Mouse (Mus musculus): ENCODE measurements around the gene Wrap53.

Wrap53 gene

GRCm38 (mm10) chr11:69603516-69603915 is 23.5 kb upstream of the Wrap53 start:
- DNase-seq (ENCODE audit: extremely low spot score, low spot score): no peak

GRCm38 (mm10) chr11:69601768-69602167 is 21.7 kb upstream of the Wrap53 start:
- no peak for DNase-seq (ENCODE audit: extremely low spot score, low spot score)

GRCm38 (mm10) chr11:69600098-69600497 is 20.0 kb upstream of the Wrap53 start:
- peak; percentile 50 for DNase-seq (ENCODE audit: extremely low spot score, low spot score)

GRCm38 (mm10) chr11:69599436-69599835 is 19.4 kb upstream of the Wrap53 start:
- DNase-seq (ENCODE audit: extremely low spot score, low spot score): no peak

- no peak for DNase-seq (ENCODE audit: extremely low spot score, low spot score)
Measured at GRCm38 (mm10) chr11:69594853-69595252, 14.8 kb upstream of the Wrap53 start.

GRCm38 (mm10) chr11:69592799-69593198 is 12.7 kb upstream of the Wrap53 start:
- DNase-seq (ENCODE audit: extremely low spot score, low spot score): no peak

GRCm38 (mm10) chr11:69591899-69592637 is 12.0 kb upstream of the Wrap53 start:
- no peak for DNase-seq (ENCODE audit: extremely low spot score, low spot score)

- DNase-seq (ENCODE audit: extremely low spot score, low spot score): no peak
Measured at GRCm38 (mm10) chr11:69591424-69591823, 11.4 kb upstream of the Wrap53 start.

- DNase-seq (ENCODE audit: extremely low spot score, low spot score): no peak
Measured at GRCm38 (mm10) chr11:69590622-69591021, 10.6 kb upstream of the Wrap53 start.

- no peak for DNase-seq (ENCODE audit: extremely low spot score, low spot score)
Measured at GRCm38 (mm10) chr11:69589207-69589834, 9.3 kb upstream of the Wrap53 start.

GRCm38 (mm10) chr11:69585718-69586325 is 5.8 kb upstream of the Wrap53 start:
- no peak for DNase-seq (ENCODE audit: extremely low spot score, low spot score)

GRCm38 (mm10) chr11:69584937-69585336 is 4.9 kb upstream of the Wrap53 start:
- DNase-seq (ENCODE audit: extremely low spot score, low spot score): no peak

- DNase-seq (ENCODE audit: extremely low spot score, low spot score): no peak
Measured at GRCm38 (mm10) chr11:69584008-69584407, 4.0 kb upstream of the Wrap53 start.

- no peak for DNase-seq (ENCODE audit: extremely low spot score, low spot score)
Measured at GRCm38 (mm10) chr11:69582230-69582805, 2.3 kb upstream of the Wrap53 start.

- peak; percentile 34 for DNase-seq (ENCODE audit: extremely low spot score, low spot score)
Measured at GRCm38 (mm10) chr11:69581814-69582213, 1.8 kb upstream of the Wrap53 start.

GRCm38 (mm10) chr11:69581147-69581688 is 1.2 kb upstream of the Wrap53 start:
- DNase-seq (ENCODE audit: extremely low spot score, low spot score): peak; percentile 91

- DNase-seq (ENCODE audit: extremely low spot score, low spot score): no peak
Measured at GRCm38 (mm10) chr11:69580572-69581146, 604 bp upstream of the Wrap53 start.

- DNase-seq (ENCODE audit: extremely low spot score, low spot score): peak; percentile 98
Measured at GRCm38 (mm10) chr11:69579128-69580017, 682 bp downstream of the Wrap53 start.

GRCm38 (mm10) chr11:69578301-69578700 is 1.8 kb downstream of the Wrap53 start:
- DNase-seq (ENCODE audit: extremely low spot score, low spot score): no peak

- no peak for DNase-seq (ENCODE audit: extremely low spot score, low spot score)
Measured at GRCm38 (mm10) chr11:69576307-69576706, 3.7 kb downstream of the Wrap53 start.

GRCm38 (mm10) chr11:69575220-69575619 is 4.8 kb downstream of the Wrap53 start:
- no peak for DNase-seq (ENCODE audit: extremely low spot score, low spot score)

All from neural tube, embryonic 10.5 days (tissue).